Mouse (Mus musculus) thymus, postnatal 10 days (tissue): Measurements from ENCODE around the gene P3h4.

Experiments used
- DNase-seq, 2 experiments: peaks; one replicate each; pipeline ENCODE4 v3.0.0; 2021; ENCODE audit warnings: low spot score in 2 of 2

P3h4 gene

DNA sequence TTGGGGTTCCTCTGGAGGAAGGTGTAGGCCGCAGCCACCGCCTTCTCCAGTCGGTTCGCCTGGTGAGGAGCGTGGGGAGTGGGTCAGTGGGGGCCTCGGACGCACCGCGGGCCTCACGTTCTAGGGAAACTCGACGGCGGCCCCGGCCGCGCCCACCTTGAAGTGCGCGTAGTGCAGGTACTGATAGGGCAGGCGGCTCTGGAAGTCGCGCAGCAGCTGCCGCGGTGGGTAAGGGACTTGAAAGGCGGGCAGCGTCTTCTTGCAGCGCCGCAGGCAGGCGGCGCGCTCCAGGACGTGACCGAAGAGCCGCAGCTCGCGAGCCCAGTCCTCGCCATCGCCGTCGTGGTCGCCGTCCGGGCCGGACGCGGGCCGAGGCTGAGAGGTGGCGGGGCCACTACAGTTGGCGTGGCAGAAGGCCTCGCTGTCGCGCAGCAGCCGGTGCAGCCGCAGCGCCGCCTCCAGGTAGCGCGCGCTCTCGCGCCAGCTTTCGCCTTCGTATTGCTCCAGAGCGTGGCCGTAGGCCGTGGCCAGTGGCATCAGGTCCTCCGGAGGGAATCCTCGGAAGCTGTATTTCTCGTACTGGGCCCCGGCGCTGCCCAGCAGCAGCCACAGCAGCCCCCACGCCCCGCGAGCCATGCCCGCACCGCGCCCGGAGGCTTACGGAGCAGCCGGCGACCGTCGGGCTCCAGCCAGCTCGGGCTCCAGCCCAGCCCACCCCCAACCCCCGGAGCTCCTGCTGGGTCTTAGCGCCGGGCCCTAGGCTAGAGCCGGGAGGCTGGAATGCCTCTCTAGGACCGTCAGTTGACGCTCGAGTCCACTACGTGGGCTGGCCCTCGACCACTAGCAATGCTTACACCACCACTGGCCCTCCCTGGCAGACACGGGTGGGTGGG lies at the start of gene P3h4:
TSS of gene P3h4 (minus strand) at position 816 of the 893 bp plus-strand sequence.
- DNase-seq = peak; percentile 57 to 75

DNA sequence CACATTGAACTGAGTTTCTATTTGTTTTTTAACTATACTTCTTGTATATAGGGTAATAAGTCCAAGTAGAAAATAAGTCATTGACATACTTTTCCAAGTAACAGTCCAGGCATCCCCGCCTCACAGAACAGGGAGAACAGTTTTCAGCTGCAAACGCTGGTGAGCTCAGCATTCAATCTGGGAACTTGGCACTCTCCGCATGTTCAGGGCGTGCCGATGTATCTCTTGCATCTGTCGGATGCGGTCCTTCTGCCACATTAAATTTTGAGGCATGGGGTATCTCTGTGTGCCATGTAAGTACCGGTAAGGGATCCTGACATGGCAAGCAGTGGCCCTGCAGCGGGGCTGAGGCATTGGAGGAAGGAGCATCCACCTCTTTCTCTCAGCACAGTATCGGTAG lies 48.1 kb upstream of the P3h4 start:
- DNase-seq = no peak

DNA sequence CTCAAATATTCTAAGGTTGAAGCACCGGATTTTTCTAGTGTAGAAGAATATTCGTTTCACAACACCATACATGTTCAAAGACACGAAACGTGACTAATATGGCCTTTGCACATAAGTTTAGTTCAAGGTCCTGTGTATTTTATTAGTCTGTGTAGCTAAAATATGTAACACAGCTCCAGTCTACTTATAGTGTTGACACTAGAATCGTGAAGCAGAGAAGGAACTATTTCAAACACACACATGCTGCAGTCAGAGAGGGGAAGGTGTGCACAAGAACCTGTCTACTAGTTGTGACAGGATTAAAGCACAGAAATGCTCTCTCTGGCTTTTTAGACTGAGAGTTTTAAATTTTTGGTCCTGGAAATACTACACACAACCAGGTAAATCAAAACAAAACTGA lies 43.1 kb upstream of the P3h4 start:
- DNase-seq = no peak

DNA sequence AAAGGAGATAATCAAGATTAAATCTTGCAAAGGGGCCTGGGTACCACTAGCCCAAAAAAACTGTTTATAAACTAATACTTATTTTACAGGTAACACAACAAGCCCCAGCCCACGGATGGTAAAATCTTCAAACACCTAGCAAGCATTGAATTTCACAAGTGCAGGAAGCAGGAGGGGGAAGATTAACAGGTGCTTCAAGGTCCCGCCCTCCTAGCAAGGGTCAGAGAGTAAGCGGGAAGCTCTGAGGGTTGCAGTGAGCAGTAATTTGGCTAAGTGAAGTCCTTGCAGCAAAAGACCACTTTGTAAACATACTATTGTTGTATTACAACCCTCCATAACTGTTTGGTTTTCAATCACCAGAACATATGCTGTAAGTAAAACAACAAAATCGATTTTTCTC lies 42.6 kb upstream of the P3h4 start:
- no peak for DNase-seq

DNA sequence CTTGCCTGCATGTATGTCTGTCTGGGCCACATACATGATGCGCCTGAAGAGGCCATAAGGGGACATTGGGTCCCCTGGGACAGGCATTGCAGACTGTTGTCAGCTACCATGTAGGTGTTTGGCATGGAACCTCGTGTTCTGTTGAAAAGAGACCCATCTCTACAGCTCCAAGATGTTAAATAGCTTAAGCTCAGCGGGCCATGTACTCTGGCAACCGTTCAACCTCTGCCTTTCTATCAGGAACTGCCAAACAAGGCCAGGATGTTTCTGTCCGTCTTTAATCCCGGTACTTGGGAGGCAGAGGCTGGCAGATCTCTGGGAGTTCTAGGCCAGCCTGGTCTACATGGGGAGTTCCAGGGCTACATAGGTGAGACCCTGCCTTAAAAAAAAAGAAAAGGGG lies 28.0 kb upstream of the P3h4 start:
- no peak for DNase-seq

DNA sequence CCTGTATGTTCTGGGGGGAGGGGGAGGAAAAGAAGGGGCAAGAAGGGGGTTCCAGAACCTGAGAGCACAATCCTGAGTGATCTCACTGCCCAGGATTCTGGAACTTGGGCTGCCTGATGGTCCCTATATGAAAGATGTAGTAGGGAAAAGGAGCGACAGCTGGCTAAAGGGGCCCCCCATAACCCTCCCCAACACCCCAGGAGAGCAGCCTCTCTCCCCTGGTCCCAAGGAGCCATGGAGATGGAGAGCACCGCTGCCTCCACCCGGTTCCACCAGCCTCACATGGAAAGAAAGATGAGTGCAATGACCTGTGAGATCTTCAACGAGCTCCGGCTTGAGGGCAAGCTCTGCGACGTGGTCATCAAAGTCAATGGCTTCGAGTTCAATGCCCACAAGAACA lies 27.2 kb upstream of the P3h4 start, which contains the start of the genes Nt5c3b and Klhl10:
TSS of gene Nt5c3b (minus strand) at position 12 of the 400 bp plus-strand sequence.
TSS of gene Klhl10 (plus strand) at position 121 of the 400 bp plus-strand sequence.
- DNase-seq = no peak

DNA sequence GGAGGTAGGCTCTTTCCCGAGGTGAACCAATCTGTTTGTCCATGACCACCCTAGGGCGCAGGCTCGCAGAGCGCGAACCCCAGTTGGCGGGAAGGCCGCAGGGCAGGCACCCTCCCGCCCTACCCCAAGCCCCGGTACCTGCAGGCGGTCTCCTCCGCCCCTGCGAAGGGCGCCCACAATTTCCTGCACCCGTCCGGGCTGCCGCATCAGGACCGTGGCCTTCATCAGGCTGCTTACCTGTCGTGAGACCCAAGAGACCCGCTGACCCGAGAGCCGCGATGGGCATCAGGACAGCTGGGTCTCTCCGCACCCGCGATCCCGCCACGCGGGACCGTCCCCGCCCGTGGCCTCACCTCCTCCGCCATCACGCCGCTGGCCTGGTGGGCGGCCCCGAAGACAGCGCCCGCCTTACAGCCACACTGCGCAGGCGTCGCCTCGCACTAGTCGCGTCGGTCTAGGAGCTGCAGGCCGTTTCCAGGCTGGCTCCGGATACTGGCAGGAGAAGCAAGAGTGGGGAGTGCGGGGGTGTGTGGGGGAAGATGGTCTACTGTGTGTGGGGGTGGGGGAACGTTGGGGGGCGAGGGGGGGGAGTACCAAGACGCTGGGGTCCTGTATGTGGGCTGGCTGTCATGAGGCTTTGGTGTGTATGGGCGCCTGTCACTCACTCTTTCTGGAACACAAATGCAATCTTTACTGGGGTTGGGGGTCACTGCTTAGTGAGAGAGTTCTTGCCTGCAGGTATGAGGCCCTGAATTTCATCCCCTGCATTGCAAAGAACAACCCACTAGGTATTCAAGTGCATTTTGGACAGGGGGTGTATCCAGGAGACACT lies 26.3 kb upstream of the P3h4 start:
- DNase-seq = peak; percentile 80 to 81

DNA sequence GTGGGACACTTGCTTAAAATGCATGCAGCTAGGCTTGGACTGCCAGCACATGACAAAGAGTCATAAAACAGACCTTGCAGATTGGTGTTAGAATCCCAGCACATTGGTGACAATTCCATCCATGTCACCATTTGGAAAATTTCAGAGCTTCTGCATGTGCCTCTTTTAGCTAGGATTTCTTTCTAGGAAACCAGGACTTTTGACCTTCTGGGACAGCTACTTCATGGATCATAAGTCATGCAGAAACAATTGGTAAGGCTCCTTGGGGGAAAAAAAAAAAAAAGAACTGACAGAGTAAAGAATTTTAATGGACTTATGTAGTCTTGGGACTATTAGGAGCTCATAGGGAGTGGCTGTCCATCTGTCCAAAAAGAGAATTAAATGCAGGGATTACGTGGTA lies 23.3 kb upstream of the P3h4 start:
- no peak for DNase-seq

DNA sequence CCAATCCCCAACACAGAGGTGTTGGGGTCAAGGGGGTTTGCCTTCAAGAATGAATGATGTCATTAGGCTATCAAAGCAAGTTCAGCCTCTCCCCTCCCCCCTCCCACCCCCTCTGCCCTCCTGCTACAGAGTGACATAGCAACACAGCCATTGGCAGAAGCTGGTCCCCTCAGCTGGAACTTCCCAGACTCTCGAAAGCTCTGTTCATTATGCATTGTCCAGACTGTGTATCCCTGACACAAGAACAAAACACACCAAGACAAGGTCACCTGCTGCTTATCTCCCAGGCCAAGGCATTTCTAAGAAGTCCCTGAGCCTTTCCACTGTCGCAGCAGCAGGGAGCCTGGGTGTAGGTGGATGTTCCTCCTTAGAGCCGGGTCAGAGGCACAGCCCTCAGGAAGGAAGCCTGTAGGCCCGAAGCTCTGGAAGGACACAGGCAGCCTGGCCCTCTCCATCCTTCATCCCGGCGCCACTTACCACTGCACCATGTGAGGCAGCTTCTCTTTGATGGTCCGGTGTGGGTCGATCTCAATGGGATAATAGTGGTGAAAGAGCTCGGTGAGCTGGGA lies 21.1 kb upstream of the P3h4 start:
- DNase-seq = no peak

DNA sequence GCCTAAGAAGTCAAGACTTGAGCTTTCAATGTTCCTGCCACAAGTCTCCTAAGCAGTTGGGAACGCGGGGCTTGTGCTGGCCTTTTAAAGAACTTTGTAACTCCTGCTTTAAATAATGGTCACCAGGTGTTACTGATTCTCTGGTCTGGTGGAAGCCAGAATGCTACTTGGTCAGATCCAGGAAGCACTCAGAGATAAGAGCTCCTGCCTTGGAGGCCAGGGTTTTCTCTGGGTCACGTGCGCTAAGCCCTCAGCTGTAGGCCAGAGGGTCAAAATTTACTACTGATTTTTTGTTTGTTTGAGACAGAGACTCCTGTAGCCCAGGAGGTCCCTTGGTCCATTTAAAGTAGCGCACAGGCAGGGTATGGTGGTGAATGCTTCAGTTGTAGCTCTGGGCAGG lies 17.4 kb upstream of the P3h4 start:
- DNase-seq = no peak

DNA sequence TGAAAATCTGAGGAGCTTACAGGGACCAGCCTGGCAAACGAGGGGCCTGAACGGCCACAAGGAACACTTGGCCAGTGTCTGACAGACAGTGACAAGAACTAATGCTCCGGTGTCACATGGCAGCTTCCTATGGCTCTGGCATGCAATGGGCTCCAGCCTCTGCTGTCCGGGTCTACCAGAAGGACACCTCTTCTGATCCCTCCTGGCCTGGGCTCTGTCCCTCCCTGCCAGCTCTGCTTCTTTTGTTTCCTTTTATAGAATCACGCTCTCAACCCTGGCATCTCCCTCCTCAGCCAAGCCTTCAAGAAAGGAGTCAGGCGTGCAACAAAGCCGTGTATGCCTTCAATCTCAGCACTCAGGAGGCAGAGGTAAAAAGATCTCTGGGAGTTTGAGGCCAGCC lies 15.4 kb upstream of the P3h4 start:
- no peak for DNase-seq

DNA sequence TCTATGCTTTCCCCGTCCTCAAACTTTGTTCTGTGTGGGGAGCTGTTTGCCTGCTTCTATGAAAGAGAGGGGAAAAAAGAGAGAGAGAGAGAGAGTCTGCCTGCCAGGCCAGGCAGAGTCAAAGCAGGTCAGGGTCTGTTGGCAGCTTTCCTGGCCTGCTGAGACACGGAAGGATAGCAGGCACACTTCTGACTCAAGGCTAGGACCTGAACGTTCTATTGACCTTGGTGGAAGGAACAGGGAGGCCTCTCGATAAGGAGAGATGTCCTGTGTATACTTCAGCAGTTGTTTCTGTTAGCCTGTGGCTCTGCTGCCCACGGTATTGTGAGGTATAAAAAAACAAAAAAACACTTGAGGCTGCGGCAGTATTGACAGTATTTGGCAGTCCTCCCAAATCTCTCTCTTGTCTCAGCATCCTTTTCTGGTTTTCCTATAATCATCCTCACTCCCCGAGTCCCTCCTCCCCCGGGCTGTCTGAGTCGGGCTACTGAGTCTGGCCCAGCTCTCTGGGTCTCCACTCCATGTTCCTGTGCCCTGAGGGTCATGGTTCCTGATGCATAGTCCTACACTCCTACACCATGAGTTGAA lies 14.1 kb upstream of the P3h4 start:
- no peak for DNase-seq

DNA sequence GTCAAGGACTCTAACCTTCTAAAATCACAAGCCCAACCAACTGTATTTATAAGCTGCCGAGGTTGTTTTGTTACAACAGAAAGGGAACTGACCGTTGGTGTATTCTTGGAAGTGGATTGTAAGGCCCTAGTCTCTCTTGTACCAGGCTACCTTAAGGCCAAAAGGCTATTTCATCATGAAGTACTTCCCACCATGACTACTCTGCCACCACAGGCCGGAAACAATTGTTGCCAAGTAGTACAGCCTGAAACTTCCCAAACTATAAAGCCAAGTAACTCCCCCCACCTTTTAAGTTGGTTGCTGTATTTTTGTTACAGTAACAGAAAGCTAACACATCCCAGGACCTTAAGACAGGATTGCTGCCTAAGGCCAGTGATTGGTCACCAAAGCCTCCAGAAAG lies 12.2 kb upstream of the P3h4 start:
- no peak for DNase-seq

DNA sequence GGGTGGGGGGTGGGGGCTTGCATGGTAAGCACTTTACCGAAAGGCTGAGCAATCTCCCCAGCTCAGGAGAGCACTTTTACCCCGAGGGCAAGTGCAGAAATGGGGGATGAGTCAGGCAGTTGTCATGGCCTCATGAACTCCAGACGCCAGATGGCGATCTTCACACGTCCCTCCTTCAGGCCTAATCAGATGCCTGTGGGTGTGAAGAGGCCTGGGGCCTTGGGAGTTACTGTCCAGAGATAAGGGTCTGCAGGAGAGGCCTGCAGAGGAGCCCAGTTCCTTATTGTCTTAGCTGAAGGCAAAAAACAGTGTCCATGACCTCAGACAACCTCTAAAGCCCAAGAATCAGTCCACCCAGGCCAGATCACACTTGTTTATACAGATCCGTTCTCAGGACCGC lies 11.2 kb upstream of the P3h4 start:
- DNase-seq = peak in 1 of 2 experiments; percentile 74

DNA sequence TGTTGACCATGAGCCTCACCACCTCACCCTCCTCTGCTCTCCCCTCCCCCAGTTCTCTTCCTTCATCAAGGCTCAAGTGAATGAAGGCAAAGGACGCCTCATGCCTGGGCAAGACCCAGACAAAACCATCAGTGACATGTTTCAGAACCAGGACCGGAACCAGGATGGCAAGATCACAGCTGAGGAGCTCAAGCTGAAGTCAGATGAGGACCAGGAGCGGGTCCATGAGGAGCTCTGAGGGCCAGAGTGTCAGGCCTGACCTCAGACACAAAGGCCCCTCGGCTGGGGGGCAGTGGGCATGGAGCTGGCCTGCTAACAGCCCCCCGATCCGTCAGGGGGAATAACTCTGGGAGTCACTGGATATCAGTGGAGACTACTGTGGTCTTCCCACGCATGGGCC lies 9.2 kb upstream of the P3h4 start:
- DNase-seq = no peak

DNA sequence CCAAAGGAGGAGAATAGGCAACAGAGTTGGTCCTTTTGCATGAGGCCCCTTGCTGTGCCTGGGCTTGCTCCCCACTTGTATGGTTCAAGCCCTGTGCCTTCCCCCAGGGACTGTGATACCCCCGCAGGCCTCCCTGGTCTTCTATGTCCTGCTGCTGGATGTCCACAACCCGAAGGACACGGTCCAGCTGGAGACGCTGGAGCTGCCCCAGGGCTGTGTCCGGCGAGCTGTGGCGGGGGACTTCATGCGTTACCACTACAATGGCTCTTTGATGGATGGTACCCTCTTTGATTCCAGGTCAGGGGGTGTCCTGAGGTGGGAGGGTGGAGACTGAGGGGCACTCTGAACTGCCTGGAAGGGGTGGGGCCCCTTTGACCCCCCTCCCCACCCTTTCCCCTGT lies 6.9 kb upstream of the P3h4 start:
- no peak for DNase-seq

DNA sequence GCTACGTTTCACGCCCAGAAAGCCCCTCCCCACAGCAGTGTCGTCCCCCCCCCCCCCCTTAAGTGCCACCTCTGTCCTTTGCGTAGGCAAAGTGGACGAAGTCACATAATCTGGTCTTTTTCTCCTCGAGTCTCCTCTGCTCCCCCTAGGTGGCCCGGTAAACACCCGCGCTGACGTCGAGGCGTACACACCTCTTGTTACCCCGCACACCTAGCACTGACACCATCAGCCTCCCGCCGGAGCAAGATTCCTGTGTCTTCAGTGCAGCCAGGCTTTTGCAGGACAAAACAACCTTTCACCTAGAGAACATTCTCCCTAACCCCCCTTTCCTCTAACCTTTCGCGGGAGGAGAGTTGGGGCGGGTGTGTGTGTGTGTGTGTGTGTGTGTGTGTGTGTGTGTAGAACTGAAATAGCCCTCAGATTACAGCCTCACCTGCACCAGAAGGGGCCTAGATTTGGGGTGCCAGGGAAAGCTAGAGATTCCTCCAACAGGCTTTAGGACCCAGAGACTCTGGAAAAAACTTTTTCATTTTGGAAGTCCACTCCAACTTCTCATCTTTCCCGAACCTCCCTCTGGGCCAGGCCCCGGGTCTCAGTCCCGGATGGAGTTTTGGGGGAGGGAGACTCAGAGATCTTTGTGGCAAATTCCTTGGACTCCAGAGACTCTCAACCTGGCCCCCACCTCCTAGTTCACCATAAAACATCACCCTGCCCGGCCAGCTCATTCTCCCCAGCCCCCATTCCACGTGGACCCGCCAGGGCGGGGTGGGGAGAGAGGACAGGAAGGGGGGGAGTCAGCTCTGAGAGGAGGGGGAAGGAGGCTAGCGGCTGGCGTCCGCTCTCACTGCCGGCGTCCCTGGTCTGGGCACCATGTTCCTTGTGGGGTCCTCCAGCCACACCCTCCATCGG lies 532 bp upstream of the P3h4 start, which contains the start of gene Fkbp10:
TSS of gene Fkbp10 (plus strand) at position 784 of the 909 bp plus-strand sequence.
- DNase-seq = no peak

DNA sequence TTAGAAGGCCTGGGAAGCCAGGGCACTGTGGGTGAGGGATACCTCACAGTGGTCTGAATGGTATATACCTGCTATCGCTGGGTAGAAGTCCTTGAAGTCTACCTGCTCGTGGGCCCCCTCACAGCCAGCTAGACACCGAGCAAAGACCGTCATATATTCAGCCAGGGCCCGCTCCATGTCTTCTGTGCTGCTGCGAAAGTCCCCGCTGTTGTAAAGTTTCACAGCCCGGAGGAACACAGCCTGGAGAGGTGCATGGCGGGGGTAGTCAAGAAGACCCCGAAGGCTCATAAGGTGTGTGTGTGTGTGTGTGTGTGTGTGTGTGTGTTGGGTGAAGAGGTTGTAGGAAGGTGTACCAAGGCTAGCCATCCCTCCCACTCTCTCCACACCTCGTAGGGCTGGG lies 1.1 kb downstream of the P3h4 start:
- DNase-seq = no peak

DNA sequence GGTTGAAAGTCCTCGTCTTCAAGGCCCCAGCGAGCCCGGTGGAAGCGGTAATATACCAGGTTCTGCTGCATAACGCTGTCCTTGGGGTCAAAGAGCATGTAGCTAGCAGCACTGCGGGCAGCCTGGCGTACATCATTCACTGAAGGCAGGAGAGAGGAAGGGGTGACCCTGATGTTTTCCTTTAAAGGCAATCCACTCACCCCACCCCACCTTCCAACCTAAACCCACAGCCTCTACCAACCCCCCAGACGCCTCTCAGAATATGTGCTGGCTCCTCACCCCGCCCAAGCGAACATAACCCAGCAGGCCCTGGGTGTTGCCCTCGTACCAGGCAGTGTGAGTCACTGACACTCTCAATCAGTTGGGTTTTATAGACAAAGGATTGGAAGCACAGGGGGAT lies 2.9 kb downstream of the P3h4 start:
- DNase-seq = no peak

DNA sequence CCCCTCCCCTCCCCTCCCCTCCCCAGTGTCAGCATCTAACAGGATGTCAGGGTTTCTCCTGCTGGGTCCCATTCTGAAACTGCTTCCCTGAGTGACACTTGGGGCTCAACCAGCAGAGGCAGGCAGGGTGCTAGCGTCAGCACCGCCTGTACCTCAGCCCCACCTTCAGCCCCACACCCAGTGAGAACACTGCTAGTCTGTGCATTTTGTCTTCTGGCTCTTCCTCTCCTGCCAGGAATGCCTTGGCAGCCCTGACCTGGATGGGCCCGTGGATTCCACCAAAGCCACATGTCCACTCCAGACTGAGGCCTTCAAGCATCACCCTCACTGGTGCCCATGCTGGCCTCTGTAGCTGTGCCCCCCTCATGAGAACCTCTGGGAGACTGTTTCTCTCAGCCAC lies 5.0 kb downstream of the P3h4 start:
- DNase-seq = peak; percentile 58 to 61
